Mouse (Mus musculus): ENCODE data around the gene Milr1. TPM values are rescaled to one million over a fixed set of nuclear protein-coding genes. Genes with fewer than 3 reads are reported as not detected.

Gene Milr1
- polyA plus RNA-seq, 1 experiment from 2014 or later = 2.7 TPM

DNA sequence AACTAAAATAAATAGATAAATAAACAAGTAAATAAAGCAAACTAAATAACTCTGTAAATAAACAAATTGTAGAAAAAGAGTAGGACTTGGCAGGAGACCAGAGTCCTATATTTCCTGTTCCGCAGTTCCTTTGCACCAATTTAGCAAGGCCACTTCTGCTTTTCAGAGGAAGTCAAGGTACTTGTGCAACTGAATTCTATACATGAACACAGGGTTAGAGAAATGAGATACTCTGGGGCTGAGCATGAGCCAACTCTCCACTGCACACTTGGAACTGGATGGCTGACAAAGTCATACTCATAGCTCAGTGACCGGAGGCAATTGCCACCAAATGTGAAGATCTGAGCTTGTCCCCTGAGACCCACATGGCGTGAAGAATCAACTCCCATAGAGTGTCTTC is 8.0 kb downstream of the Milr1 start:
- Histone ChIP-seq H3K9ac (no peak overlapping the region), H3K27ac (no peak overlapping the region), H3K4me1 (peaks cover 18% of the 10 kb centered on the region), H3K36me3 (no peaks in the 10 kb centered on the region), H3K4me2 (no peak overlapping the region), H3K9me3 (no peaks in the 10 kb centered on the region), H3K4me3 (replicated peaks) (no peak overlapping the region), H3K27me3 (replicated peaks) (no peaks in the 10 kb centered on the region)
- ATAC-seq (ENCODE audit: insufficient read depth, low FRiP score, low read depth) = no peak
- WGBS = 91% methylated on average over 3 of the region's 3 CpGs

GRCm38 (mm10) chr11:106760511-106760910 is 9.5 kb downstream of the Milr1 start:
- Histone ChIP-seq H3K4me1 (peaks cover 18% of the 10 kb centered on the region), H3K4me2 (no peak overlapping the region), H3K9ac (no peak overlapping the region), H3K9me3 (no peaks in the 10 kb centered on the region), H3K27me3 (replicated peaks) (no peaks in the 10 kb centered on the region), H3K4me3 (replicated peaks) (no peak overlapping the region), H3K36me3 (no peaks in the 10 kb centered on the region), H3K27ac (no peak overlapping the region)
- ATAC-seq (ENCODE audit: insufficient read depth, low FRiP score, low read depth) = no peak
- 91% methylated on average over 5 of the region's 5 CpGs for WGBS

GRCm38 (mm10) chr11:106762139-106762799 is 11.2 kb downstream of the Milr1 start:
- Histone ChIP-seq H3K9ac (no peak overlapping the region), H3K9me3 (no peaks in the 10 kb centered on the region), H3K4me1 (peaks cover 18% of the 10 kb centered on the region), H3K36me3 (peaks cover 7% of the 10 kb centered on the region; the same call in 1 of the 2 replicates), H3K27ac (peak overlapping the region; percentile 89), H3K4me2 (no peak overlapping the region), H3K27me3 (replicated peaks) (no peaks in the 10 kb centered on the region), H3K4me3 (replicated peaks) (no peak overlapping the region)
- WGBS = 12% methylated on average over 5 of the region's 5 CpGs
- peak; percentile 70 for ATAC-seq (ENCODE audit: insufficient read depth, low FRiP score, low read depth)

GRCm38 (mm10) chr11:106762800-106763185 is 11.8 kb downstream of the Milr1 start:
- no peak overlapping the region for H3K4me3 ChIP-seq (replicated peaks)
- peak overlapping the region; percentile 89 for H3K27ac ChIP-seq
- no peak overlapping the region for H3K9ac ChIP-seq
- no peak overlapping the region for H3K4me2 ChIP-seq
- no peaks in the 10 kb centered on the region for H3K9me3 ChIP-seq
- 60% methylated on average over 9 of the region's 9 CpGs for WGBS
- no peaks in the 10 kb centered on the region for H3K27me3 ChIP-seq (replicated peaks)
- peaks cover 12% of the 10 kb centered on the region for H3K36me3 ChIP-seq
- H3K4me1 ChIP-seq = peaks cover 18% of the 10 kb centered on the region
- no peak for ATAC-seq (ENCODE audit: insufficient read depth, low FRiP score, low read depth)

- H3K36me3 ChIP-seq = peaks cover 35% of the 10 kb centered on the region
- H3K27me3 ChIP-seq (replicated peaks) = no peaks in the 10 kb centered on the region
- no peaks in the 10 kb centered on the region for H3K9me3 ChIP-seq
- no peak overlapping the region for H3K9ac ChIP-seq
- 88% methylated on average over 4 of the region's 4 CpGs for WGBS
- no peak overlapping the region for H3K27ac ChIP-seq
- no peak overlapping the region for H3K4me2 ChIP-seq
- H3K4me3 ChIP-seq (replicated peaks) = no peak overlapping the region
- no peak for ATAC-seq (ENCODE audit: insufficient read depth, low FRiP score, low read depth)
- H3K4me1 ChIP-seq = peaks cover 15% of the 10 kb centered on the region
Observed at GRCm38 (mm10) chr11:106766611-106767162, 15.7 kb downstream of the Milr1 start.

DNA sequence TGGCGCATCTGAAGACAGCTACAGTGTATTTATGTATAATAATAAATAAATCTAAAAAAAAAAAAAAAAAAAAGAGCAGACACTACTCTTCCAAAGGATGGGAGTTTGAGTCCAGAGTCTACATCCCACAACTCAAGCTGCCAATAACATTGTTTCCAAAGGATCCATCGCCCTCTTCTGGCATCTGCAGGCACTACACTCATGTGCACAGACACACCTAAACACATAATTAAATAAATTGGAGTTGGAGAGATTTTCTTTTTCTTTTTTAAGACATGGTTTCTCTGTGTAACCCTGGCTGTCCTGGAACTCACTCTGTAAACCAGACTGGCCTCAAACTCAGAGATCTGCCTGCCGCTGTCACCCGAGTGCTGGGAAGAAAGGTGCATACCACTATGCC is 16.5 kb downstream of the Milr1 start:
- no peak for ATAC-seq (ENCODE audit: insufficient read depth, low FRiP score, low read depth)
- Histone ChIP-seq H3K36me3 (peaks cover 38% of the 10 kb centered on the region), H3K9me3 (no peaks in the 10 kb centered on the region), H3K4me3 (replicated peaks) (no peak overlapping the region), H3K4me2 (no peak overlapping the region), H3K27ac (no peak overlapping the region), H3K27me3 (replicated peaks) (no peaks in the 10 kb centered on the region), H3K9ac (no peak overlapping the region), H3K4me1 (peaks cover 8% of the 10 kb centered on the region; the same call in 1 of the 2 replicates)
- 90% methylated on average over 4 of the region's 4 CpGs for WGBS

- no peak for ATAC-seq (ENCODE audit: insufficient read depth, low FRiP score, low read depth)
- Histone ChIP-seq H3K27ac (no peak overlapping the region), H3K4me3 (replicated peaks) (no peak overlapping the region), H3K4me1 (no peaks in the 10 kb centered on the region), H3K27me3 (replicated peaks) (no peaks in the 10 kb centered on the region), H3K4me2 (no peak overlapping the region), H3K9me3 (no peaks in the 10 kb centered on the region), H3K9ac (no peak overlapping the region), H3K36me3 (peaks cover 57% of the 10 kb centered on the region)
- 92% methylated on average over 9 of the region's 9 CpGs for whole genome bisulfite sequencing
Observed at GRCm38 (mm10) chr11:106770195-106770974, 19.4 kb downstream of the Milr1 start.

DNA sequence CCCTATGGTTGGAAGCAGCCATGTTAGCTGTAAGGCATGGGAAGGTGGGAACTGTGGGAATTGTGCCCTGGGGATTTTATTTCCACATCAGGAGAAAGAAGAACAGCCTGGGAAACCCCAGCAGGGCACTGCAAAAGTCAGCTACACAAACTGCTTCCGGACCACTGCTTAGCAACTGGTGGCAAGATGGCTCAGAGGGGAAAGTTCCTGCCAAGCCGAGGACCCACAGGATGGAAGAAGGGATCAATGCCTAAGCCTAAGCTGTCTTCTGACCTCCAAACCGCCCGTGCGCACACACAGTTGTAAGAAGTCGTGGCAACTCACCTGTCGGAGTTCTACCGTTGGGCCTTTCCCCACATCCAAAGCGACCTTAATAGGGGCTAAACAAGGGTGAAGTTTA is 22.0 kb downstream of the Milr1 start:
- 92% methylated on average over 9 of the region's 9 CpGs for WGBS
- Histone ChIP-seq H3K4me2 (no peak overlapping the region), H3K36me3 (peaks cover 46% of the 10 kb centered on the region)

DNA sequence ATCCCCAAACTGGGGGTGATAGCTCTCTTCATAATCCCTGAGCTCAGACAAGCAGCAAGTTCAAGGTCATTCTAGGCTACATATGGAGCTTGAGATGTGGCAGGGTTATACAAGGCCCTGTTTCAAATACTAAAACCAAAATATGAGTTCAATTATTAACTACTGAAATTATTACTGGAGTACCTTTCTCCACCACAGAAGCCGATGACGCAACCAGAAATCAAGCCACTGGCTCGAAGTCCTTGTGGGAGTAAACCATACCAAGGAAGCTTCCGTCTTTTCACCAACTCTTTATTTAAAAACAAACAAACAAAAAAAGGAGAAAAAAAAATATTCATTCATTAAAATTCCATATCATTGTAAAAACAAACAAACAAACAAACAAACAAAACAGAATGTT is 25.9 kb downstream of the Milr1 start:
- no peaks in the 10 kb centered on the region for H3K9me3 ChIP-seq
- no peak overlapping the region for H3K4me2 ChIP-seq
- no peak overlapping the region for H3K4me3 ChIP-seq (replicated peaks)
- 0 out of 2 replicates have a peak, but pooled peaks cover 7% of the 10 kb centered on the region for H3K4me1 ChIP-seq
- H3K27ac ChIP-seq = no peak overlapping the region
- H3K36me3 ChIP-seq = peaks cover 29% of the 10 kb centered on the region
- no peak overlapping the region for H3K9ac ChIP-seq
- WGBS = 87% methylated on average over 4 of the region's 4 CpGs
- H3K27me3 ChIP-seq (replicated peaks) = no peaks in the 10 kb centered on the region
- no peak for ATAC-seq (ENCODE audit: insufficient read depth, low FRiP score, low read depth)

More for the DNA sequence above, 22.0 kb downstream of the Milr1 start:
- H3K4me3 ChIP-seq (replicated peaks) = no peak overlapping the region
- ATAC-seq (ENCODE audit: insufficient read depth, low FRiP score, low read depth) = no peak
- H3K27ac ChIP-seq = no peak overlapping the region
- 0 out of 2 replicates have a peak, but pooled peaks cover 7% of the 10 kb centered on the region for H3K4me1 ChIP-seq
- H3K27me3 ChIP-seq (replicated peaks) = no peaks in the 10 kb centered on the region
- no peak overlapping the region for H3K9ac ChIP-seq
- no peaks in the 10 kb centered on the region for H3K9me3 ChIP-seq

DNA sequence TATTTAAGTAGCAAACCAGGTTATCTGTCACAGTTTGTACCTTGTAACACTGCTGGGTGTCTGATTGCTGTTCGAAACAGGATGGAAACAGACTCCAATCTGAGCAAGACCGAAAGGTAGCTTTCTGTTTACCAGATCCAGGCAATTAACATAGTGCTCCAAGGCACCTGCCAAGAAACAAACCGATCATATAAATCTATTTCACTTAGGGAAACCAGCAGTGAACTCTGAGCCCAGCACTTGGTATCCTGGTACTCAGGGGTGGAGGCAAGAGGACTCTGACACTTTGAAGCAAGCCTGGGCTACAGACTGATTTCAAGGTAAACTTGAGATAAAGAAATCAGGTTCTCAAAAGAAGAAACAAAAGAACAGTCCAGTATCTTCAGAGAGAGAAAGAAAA is 26.4 kb downstream of the Milr1 start:
- Histone ChIP-seq H3K4me3 (replicated peaks) (no peak overlapping the region), H3K4me1 (0 out of 2 replicates have a peak, but pooled peaks cover 7% of the 10 kb centered on the region), H3K9ac (no peak overlapping the region), H3K27me3 (replicated peaks) (no peaks in the 10 kb centered on the region), H3K9me3 (no peaks in the 10 kb centered on the region), H3K36me3 (peaks cover 28% of the 10 kb centered on the region), H3K27ac (no peak overlapping the region), H3K4me2 (no peak overlapping the region)
- WGBS = 81% methylated on average over 3 of the region's 3 CpGs
- ATAC-seq (ENCODE audit: insufficient read depth, low FRiP score, low read depth) = no peak

DNA sequence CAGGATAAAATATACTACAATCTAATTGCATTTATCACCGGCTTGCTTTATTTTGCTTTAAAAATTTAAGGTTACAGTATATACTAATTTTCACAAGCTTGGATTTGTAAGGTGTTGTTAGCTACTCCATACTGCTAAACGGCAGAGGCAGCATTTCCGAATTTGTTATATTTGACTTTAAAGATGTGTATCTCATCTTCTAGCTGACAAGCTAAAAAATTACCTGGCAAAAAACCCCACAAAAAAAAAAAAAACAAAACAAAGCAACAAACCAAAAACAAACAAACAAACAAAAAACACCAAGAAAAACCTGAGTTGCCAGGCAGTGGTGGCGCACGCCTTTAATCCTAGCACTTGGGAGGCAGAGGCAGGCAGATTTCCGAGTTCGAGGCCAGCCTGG is 27.1 kb downstream of the Milr1 start:
- peaks cover 35% of the 10 kb centered on the region for H3K36me3 ChIP-seq
- 85% methylated on average over 7 of the region's 7 CpGs for WGBS
- H3K27me3 ChIP-seq (replicated peaks) = no peaks in the 10 kb centered on the region
- peak overlapping the region; percentile 74 for H3K4me2 ChIP-seq
- no peak overlapping the region for H3K9ac ChIP-seq
- ATAC-seq (ENCODE audit: insufficient read depth, low FRiP score, low read depth) = no peak
- H3K9me3 ChIP-seq = no peaks in the 10 kb centered on the region
- no peak overlapping the region for H3K27ac ChIP-seq
- peak overlapping the region; percentile 76; the same call in 1 of the 2 replicates for H3K4me3 ChIP-seq (replicated peaks)
- H3K4me1 ChIP-seq = 0 out of 2 replicates have a peak, but pooled peaks cover 10% of the 10 kb centered on the region

Data from stomach, embryonic 15.5 days (tissue).